Mouse (Mus musculus) kidney, postnatal 36 days (tissue): Measurements from ENCODE around the gene Sytl3.

Source experiments
- DNase-seq, 2 experiments: peaks; one replicate each; pipeline ENCODE4 v3.0.0; 2021 to 2022; ENCODE audit warnings: mixed read lengths in 2 of 2

Sytl3 gene

DNA sequence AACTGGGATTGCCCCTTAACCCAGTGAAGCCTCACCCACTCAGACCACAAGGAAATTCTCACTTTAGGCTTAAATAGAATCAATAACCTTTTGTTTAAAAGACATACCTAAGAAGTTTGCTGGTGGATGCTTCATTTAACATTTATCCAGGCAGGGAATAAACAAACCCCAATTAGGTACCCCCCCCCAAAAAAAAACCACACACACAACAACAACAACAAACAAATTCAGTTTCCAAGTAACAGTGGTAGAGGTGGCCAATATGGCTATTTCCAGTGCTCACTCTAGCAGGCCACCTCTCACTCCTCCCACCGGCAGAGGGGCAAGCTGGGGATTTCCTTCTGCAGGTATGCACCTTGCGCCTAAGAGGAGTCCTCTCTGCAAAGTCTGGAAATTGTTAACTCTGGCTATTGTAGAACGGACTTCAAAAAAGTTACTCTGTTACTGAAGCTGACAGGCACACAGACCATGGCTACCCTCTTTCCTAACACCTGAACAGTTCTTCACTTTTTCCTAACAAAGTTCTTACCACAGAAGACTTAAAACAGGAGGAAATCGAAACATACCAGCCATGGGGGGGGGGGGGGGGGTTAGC lies 121.7 kb downstream of the Sytl3 start:
- peak; percentile 55 to 56 for DNase-seq

DNA sequence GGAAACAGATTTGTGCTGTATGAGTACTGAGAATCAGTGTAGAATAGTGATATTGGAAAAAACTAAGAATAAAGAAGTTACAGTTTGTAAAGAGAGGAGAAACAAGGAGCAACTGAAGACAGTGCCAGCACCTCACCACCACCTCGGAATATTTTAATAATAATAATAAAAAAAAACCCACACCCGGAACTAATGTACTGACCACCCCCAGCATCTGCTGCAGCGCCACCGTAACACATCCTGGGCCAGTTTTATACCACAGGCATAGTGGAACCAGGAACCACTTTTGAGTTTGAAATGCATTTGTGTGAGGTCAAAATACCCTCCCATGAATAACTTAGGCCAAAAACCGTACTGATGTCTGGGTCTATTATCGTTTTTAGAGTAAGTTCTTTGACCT lies 122.4 kb downstream of the Sytl3 start:
- DNase-seq, result no peak

DNA sequence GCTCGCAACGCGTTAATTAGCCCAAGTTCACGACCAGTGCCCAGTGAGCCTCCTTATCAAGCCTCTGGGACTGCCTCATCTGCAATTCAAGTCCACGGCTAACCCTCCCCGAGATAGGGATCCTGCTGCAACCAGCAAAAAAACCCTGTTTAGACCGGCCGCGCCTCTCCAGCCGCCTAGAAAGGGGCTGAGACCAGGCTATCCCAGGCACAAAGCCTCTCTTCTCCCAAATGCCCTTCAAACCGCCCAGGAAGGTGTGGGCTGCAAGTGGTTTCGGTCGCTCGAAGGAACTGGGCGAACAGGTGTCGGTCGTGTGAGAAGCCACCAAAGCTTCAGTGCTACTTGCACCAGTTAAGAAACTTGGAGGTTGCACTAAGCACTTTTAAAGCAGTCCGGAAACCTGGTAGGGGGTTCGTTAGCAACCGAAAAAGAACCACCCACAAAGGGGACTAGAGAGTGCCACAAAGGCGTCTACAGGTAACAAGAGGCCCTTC lies 123.2 kb downstream of the Sytl3 start:
- peak; percentile 52 to 55 for DNase-seq

DNA sequence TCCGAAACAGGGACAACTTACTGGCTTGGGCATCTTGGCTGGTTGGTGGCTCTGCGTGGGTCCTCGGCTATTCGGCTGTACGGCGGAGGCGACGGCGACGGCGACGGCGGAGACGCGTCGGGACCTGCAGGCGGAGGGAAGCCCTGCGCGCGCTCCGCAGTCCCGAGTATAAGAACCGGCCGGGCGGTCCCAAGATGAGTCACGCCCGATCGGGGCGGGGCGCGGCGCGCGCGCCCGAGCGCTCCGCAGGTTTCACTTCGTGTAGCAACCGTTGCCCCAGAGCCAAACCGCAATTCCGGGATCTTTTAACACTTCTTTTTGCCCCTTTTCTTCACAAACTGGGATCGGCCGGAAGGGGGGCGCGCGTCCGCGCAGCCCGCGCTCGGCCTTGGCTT lies 123.7 kb downstream of the Sytl3 start, which contains the start of gene Ezr:
Gene Ezr, minus strand, starts transcription at position 174 of the 395 bp plus-strand sequence.
- peak; percentile 92 to 94 for DNase-seq

DNA sequence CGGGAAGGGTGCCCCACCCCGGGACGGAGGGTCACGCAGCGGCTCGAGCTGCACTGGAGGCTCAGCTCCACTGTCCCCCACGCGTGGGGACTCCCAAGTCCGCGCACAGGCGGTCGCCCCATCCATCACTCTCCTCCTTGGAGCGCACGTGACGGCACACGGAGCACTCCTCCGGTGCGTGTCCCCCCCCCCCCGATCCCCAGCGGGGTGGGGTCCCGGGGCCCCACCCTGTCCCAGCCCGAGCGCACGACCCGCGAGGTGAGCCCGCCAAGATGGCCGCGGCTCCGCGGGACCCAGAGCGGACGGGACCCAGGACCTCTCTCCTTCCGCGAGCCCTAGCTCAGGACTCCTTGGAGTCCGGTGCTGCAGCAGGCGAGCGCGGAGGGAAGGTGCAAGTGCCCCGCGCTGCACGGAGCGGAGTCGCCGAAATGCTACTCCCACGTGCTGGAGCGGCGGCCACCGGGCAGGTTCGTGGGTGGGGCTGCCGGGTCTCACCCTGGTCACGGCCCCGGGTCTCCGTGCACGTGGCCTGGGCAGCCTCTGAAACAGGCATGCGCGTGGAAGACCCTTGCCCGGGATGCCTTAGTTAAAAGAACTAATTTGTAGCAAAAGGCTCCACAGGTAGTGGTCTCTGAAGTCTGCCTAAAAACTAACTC lies 124.2 kb downstream of the Sytl3 start:
- peak; percentile 44 to 74 for DNase-seq

DNA sequence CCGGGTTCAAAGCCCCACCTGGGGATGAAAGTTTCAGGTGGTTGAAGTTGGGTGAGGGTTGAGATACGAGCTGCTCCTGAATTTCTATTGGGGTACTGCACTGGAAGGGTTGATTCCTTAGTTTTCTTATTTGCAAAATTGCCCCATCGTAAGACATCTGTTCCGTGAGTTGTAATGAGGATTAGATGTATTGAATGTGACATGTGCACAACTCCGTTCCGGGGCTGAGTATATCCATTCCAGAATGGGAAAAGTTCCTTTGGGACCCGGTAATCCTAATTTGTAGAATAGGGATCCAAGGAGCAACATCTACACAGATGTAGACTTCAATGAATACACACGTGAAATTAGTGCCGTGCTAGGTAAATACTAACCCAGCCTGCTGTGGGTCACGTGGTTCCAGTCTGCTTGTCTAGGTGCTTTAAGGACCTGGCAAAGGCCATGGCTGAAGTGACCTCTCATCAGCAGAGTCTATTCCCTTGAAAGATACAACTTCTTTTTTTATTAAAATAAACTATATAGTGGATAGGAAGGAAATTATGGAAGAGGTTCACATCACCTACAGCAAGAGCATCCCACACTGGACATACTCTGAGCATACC lies 125.0 kb downstream of the Sytl3 start:
- DNase-seq, result peak; percentile 54 to 58

DNA sequence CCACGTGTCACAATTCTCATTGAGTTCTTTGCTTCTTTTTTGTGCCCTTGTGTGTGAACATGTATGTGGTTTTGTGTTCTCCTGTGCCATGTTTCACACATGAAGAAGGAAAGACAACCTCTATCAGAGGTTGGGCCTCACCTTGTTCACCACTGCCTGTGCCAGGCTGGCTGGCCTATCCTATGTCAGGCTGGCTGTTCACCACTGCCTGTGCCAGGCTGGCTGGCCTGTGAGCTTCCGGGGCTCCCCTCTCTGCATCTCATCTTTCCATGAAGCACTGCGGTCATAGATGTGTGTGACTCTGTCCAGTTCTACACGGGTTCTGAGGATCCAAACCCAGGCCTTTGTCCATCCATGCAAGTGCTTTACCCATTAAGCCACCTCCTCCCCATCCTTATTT lies 128.3 kb downstream of the Sytl3 start:
- no peak for DNase-seq
